Mouse (Mus musculus) midbrain, postnatal 0 days (tissue): ENCODE measurements around the gene Gimap1. TPM values are rescaled to one million over a fixed set of nuclear protein-coding genes. Genes with fewer than 3 reads are reported as not detected.
A peak's percentile ranks its signal among the peaks of the same experiment; 100 is the strongest.

Source experiments
- ATAC-seq: fragments of 200-750 bp; cut with Nextera tagmentation; 2 replicates; pipeline ENCODE4 v1.8.0; 2017; ENCODE audit warnings: moderate number of reproducible peaks, mild to moderate bottlenecking, moderate TSS enrichment, moderate library complexity; ENCODE audit not compliant: low FRiP score
- DNase-seq: peaks from one replicate; pipeline ENCODE4 v3.0.0-alpha.2; 2015; ENCODE audit warnings: low spot score
- H3K27ac ChIP-seq: fragments of 300-500 bp; sonication (generic); 2 replicates; pipeline ENCODE4 v1.5.1; 2014; ENCODE audit warnings: low read depth, mild to moderate bottlenecking, low read length, mixed read lengths
- H3K27me3 ChIP-seq: fragments of 300-500 bp; sonication (generic); 2 replicates; pipeline ENCODE4 v1.6.1; 2014; ENCODE audit warnings: low read length, control low read depth, mixed read lengths; ENCODE audit not compliant: insufficient read depth
- H3K36me3 ChIP-seq: fragments of 300-500 bp; sonication (generic); 2 replicates; pipeline ENCODE4 v1.6.1; 2014; ENCODE audit warnings: low read length, control low read depth, mixed read lengths; ENCODE audit not compliant: insufficient read depth
- H3K4me1 ChIP-seq: fragments of 300-500 bp; sonication (generic); 2 replicates; pipeline ENCODE4 v1.6.1; 2014; ENCODE audit warnings: mild to moderate bottlenecking, control low read depth, antibody characterized with exemption, low read length, mixed read lengths; ENCODE audit not compliant: insufficient read depth
- H3K4me2 ChIP-seq: fragments of 300-500 bp; sonication (generic); 2 replicates; pipeline ENCODE4 v1.6.1; 2014; ENCODE audit warnings: low read depth, mild to moderate bottlenecking, low read length, mixed read lengths; ENCODE audit not compliant: poor library complexity, severe bottlenecking
- H3K4me3 ChIP-seq: fragments of 300-500 bp; sonication (generic); 2 replicates; pipeline ENCODE4 v1.5.1; 2014; ENCODE audit warnings: low read depth, mild to moderate bottlenecking, low read length, moderate library complexity
- H3K9ac ChIP-seq: fragments of 300-500 bp; sonication (generic); replicated peaks from 2 replicates; pipeline ENCODE4 v1.6.1; 2014; ENCODE audit warnings: mild to moderate bottlenecking, low read length, moderate library complexity, mixed read lengths; ENCODE audit not compliant: poor library complexity, severe bottlenecking
- H3K9me3 ChIP-seq: fragments of 300-500 bp; sonication (generic); 2 replicates; pipeline ENCODE4 v1.6.1; 2016; ENCODE audit warnings: low read length, control low read depth
- CTCF ChIP-seq: IDR thresholded peaks from 2 replicates; pipeline ENCODE4 v1.5.1; 2016; ENCODE audit warnings: antibody characterized with exemption, mild to moderate bottlenecking
- WGBS: fragments of 180-500 bp; shearing (Covaris S2); extraction: QIAGEN DNeasy Blood & Tissue Kit; methylation state at CpG from one replicate; pipeline ENCODE4 v1.1.7; 2014; 5-methylcytosine and 5-hydroxymethylcytosine counted together
- polyA plus RNA-seq: library from polyadenylated mRNA; unstranded; fragments of >200 nt; fragmentation: Nextera tagmentation; extraction: Ambion mirVana; gene quantifications from 2 replicates; pipeline ENCODE4 v1.2.1, GENCODE M21; 2015
- total RNA-seq: library from RNA; depleted of rRNA; stranded (reverse); fragments of >200 nt; gene quantifications from 2 replicates; pipeline ENCODE4 v1.2.3, GENCODE M21; 2014

Gimap1 gene
- total and polyA plus RNA-seq, 2 experiments from 2014 or later, result 1.6 to 2.9 TPM

DNA sequence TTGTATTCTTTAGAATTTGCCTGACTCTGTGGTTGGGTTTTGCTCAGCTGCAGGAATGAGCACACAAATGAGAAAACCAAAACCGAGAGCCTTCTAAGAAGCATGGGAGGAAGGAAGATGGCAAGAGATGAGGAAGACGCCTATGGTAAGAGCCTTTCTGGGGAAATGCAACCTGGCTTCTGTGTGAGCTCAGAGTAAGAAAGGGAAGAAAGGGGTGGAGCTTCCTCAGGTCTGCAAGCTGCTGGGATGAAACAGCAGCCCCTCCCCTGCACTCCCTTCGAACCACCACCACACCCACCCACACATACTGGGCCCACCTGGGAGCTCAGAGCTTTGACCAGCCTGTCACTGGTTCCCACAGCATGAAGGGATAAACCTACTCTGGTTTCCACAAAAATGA lies 2.4 kb downstream of the Gimap1 start:
- no peak overlapping the region for H3K27ac ChIP-seq
- H3K27me3 ChIP-seq, result no peaks in the 10 kb centered on the region
- no peak for TF ChIP-seq CTCF
- H3K4me2 ChIP-seq, result no peak overlapping the region
- H3K4me3 ChIP-seq, result no peak overlapping the region
- no peaks in the 10 kb centered on the region for H3K9me3 ChIP-seq
- ATAC-seq, result no peak
- WGBS, result 16% methylated on average over 3 of the region's 3 CpGs
- DNase-seq, result no peak
- H3K9ac ChIP-seq, result no peak overlapping the region
- H3K4me1 ChIP-seq, result no peaks in the 10 kb centered on the region
- no peaks in the 10 kb centered on the region for H3K36me3 ChIP-seq

DNA sequence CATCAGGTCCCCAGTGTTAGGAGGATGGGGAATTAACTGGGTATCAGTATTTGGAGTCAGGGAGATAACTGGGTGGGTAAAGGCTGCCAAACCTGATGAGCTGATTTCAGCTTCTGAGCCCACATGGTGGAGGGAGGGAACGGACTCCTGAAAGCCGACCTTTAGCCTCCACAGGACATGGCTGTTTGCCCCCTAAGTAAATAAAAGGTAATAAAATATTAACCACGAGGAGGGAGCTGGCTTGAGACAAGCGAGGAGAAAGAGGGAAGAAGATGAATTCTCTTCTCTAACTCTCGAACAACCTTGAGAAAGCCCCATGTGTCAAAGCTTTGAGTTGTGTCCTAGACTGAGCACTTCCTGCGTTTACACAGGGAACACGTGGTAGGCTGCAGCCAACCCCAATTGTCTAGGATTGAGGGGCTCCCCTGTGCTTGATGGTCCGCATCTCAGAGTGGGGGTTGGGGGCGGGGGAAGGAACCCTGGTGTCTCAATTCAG lies 2.9 kb downstream of the Gimap1 start:
- Histone ChIP-seq H3K9ac (no peak overlapping the region), H3K4me2 (peak overlapping the region; percentile 73), H3K4me1 (no peaks in the 10 kb centered on the region), H3K27ac (no peak overlapping the region), H3K4me3 (peak overlapping the region; percentile 36; the same call in 1 of the 2 replicates), H3K36me3 (no peaks in the 10 kb centered on the region), H3K27me3 (no peaks in the 10 kb centered on the region), H3K9me3 (no peaks in the 10 kb centered on the region)
- DNase-seq, result peak; percentile 15
- WGBS, result 34% methylated on average over 9 of the region's 9 CpGs
- TF ChIP-seq CTCF, result no peak
- ATAC-seq, result peak; percentile 71

DNA sequence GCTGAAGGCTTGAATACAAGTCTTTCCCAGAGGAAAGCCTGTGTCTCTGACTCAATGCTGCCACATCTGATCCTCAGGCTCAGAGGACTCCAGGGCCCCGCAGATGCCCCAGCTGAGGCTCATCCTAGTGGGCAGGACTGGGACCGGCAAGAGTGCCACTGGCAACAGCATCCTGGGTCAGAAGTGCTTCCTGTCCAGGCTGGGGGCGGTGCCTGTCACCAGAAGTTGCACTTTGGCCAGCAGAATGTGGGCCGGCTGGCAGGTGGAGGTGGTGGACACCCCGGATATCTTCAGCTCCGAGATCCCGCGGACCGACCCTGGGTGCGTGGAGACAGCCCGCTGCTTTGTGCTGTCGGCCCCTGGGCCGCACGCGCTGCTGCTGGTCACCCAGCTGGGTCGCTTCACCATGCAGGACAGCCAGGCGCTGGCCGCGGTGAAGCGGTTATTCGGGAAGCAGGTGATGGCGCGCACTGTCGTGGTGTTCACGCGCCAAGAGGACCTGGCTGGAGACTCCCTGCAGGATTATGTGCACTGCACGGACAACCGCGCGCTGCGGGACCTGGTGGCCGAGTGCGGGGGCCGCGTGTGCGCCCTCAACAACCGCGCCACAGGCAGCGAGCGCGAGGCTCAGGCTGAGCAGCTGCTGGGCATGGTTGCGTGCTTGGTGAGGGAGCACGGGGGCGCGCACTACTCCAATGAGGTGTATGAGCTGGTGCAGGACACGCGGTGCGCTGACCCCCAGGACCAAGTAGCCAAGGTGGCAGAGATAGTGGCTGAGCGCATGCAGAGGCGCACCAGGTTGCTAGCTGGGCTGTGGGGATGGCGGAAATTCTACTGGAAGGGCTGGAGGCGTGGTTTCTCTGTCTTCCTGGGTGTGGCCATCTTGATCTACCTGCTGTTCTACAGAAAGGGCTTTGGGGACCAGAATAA lies 3.8 kb downstream of the Gimap1 start:
- H3K9ac ChIP-seq, result peak overlapping the region; percentile 45
- H3K27ac ChIP-seq, result peak overlapping the region; percentile 26; the same call in 1 of the 2 replicates
- H3K9me3 ChIP-seq, result no peaks in the 10 kb centered on the region
- peak; percentile 67 for ATAC-seq
- peak overlapping the region; percentile 73 for H3K4me2 ChIP-seq
- WGBS, result 6% methylated on average over 52 of the region's 52 CpGs
- H3K27me3 ChIP-seq, result no peaks in the 10 kb centered on the region
- H3K4me3 ChIP-seq, result peak overlapping the region; percentile 36
- no peak for TF ChIP-seq CTCF
- peak; percentile 12 for DNase-seq
- no peaks in the 10 kb centered on the region for H3K36me3 ChIP-seq
- H3K4me1 ChIP-seq, result no peaks in the 10 kb centered on the region

DNA sequence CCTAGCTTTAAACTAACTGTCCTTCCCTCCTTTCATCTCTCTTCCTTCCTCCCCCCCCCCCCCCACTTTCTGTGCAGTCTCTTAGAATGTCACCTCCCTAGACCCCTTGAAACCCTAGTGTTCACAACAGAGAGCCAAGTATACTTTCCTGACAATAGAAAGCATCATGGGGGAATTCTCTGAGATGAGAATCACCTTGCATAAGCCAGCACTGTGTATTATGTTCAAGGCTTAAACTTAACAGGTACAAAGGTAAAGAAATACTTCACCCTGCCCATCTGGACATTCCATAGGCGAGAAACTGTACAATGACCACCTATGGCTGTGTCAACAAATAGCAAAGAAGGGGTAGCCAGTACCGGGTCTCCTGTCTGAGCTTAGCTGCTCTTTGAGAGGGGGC lies 6.6 kb downstream of the Gimap1 start:
- DNase-seq, result no peak
- no peak for ATAC-seq
- WGBS, result 72% methylated on average over 2 of the region's 2 CpGs
- H3K36me3 ChIP-seq, result no peaks in the 10 kb centered on the region
- no peak overlapping the region for H3K4me3 ChIP-seq
- no peaks in the 10 kb centered on the region for H3K27me3 ChIP-seq
- no peaks in the 10 kb centered on the region for H3K9me3 ChIP-seq
- H3K27ac ChIP-seq, result no peak overlapping the region
- no peaks in the 10 kb centered on the region for H3K4me1 ChIP-seq
- no peak overlapping the region for H3K4me2 ChIP-seq
- H3K9ac ChIP-seq, result no peak overlapping the region
- TF ChIP-seq CTCF, result no peak

DNA sequence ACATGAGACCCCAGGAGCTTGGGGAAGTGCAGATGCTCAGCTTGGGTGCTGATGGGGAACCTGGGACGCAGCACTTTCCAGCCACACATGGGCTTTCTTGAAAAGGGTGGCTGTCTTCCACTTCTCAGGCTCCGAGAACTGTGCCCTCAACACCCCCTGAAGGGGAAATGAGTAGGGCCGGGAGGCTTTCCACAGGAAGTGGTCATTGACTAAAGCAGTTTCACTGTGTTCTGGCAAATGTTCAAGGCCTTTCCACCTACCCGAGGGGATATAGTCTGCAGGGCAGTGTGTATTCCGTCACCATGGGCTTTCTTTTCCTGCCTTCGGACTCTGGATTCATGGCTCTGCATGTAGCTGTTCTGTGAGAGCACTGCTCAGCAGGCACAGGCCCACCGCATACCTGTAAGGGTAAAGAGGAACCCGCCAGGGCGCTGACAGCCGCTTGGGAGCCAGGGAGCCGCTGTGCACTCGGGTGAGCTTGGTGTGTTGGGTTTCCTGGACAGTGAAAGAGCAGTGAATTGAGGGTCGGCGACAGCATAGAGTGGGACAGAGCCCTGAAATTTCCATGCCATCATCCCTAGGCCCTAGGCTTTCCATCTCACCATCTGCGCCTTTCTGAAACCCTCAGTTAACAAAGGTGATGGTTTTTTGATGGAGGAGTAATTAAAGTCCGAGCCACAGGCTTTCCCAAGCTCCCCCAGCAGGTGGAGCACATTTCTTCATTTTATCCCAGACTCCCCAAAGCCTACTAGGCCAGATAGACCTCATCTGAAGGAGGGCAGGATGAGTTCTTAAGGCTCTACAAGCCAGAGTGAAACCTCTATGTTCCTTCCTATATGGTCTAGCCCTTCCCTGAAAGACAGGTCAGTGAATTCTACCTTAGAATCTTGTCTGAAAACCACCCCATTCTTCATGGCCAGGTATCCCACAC lies 7.4 kb downstream of the Gimap1 start, which contains the start of gene Gimap5:
TSS of gene Gimap5 (plus strand) at position 239 of the 931 bp plus-strand sequence.
- H3K4me1 ChIP-seq, result no peaks in the 10 kb centered on the region
- no peaks in the 10 kb centered on the region for H3K27me3 ChIP-seq
- H3K27ac ChIP-seq, result no peak within 1 kb of the TSS
- H3K4me3 ChIP-seq, result no peak within 1 kb of the TSS
- H3K9me3 ChIP-seq, result no peaks in the 10 kb centered on the region
- TF ChIP-seq CTCF, result peak; percentile 68
- DNase-seq, result peak; percentile 46
- ATAC-seq, result no peak
- 0 out of 2 replicates have a peak within 1 kb of the TSS, but pooled peaks have one; percentile 13 for H3K4me2 ChIP-seq
- 47% methylated on average over 16 of the region's 16 CpGs for WGBS
- no peak within 1 kb of the TSS for H3K9ac ChIP-seq
- H3K36me3 ChIP-seq, result no peaks in the 10 kb centered on the region
